Mouse (Mus musculus): ENCODE data around the gene Abi3. TPM values are rescaled to one million over a fixed set of nuclear protein-coding genes. Genes with fewer than 3 reads are reported as not detected.
"Not testable (repeated sequence)": the region's sequence is repeated elsewhere in the genome, so short reads cannot be mapped to it uniquely, and the experiment has no call there.

Abi3 gene
- total RNA-seq (2022): 10 to 100 TPM in 2 of 4 experiments, 1 to 10 TPM in 2; 5.9 to 21.5 (median 10.1) TPM

DNA sequence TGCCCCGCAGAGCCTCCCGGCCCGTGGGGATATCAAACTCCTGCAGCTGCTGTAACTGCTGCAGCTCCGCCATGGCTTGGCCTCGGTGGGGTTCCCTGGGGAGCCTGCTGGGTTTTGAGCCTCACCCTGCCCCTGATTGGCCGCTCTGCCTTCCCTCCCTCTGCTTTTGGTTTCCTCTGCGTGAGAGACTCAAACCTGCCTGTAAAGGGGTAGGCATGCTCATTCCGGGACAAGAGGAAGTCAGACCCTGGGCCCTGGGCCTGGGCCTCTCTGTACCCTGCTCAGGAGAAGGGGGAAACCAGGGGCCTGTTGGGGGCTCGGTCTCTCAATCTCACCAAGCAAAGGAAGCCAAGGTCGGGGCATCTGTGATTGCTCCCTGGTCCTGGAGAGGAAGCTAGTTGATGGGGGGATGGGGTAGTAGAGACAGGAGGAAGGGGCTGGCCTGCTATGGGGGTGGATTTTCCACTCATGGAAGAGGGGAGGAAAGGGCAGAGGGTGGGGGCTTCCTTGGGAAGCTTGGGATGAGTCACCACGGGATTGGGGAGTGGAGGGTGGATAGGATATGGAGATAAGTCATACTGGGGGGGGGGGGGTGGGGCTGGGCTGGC is at the start of gene Abi3:
Abi3 (minus strand) TSS at position 403 of the 608 bp plus-strand sequence.
- DNase-seq (ENCODE audit: low spot score in 2 of 2): no peak

DNA sequence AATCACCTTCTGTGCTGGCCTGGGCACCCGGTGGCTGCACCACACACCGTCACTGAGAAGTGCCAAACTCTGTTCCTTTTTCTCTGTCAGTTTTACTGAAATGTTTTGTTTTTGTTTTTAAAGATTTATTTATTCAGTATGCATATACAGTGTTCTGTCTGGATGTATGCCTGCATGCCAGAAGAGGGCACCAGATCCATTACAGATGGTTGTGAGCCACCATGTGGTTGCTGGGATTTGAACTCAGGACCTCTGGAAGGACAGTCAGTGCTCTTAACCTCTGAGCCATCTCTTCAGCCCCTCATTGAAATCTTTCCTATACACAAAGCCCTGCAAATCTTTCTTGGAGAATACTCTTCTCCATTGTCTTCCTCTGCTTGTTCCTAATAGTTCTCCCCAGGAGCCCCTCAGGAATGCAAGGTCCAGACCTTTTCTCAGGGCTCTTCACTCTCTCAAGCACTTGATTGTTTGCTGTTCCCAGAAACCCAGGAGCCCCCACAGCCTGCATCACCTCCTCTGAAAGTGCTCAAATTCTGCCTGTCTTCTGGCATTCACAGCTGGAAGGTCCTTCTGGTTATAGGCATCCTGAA is 48.3 kb upstream of the Abi3 start:
- DNase-seq (ENCODE audit: low spot score in 2 of 2): no peak

DNA sequence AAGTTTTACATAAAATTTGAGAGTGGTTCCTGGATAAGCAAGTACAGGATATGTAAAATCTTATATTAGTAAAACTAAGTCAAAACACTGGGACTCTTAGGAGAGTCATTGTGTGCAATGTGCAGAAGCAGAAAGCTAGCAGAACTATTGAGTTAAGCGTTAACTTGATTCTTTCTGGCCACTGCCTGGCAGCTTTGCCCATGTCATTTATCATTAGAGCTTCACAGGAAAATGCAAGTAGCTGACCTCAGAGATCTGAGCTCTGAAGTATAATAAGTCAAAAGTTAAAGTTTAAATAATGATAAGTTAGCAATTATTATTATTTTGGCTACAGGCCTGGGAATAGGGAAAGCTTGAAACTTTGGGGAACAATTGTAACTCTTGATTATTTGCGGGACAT is 37.6 kb upstream of the Abi3 start:
- DNase-seq (ENCODE audit: low spot score in 2 of 2): not testable (repeated sequence)

DNA sequence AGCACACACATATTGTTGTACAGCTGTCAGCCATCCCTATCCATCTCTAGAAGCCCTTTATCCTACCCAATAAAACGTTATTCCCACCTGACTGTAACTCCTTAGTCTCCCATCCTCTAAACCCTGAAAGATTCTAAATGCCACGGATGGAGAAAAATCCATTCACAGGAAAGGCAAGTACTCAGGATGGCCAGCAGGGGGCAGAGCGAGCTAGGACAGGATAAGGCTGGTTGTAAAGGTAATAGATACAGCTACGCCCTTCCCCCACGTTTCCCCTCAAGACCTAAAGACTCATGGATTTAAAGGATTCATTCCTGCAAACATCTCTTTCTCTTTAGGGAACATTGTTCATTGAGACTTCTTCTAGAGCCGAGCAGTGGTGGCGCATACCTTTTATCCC is 34.0 kb upstream of the Abi3 start:
- DNase-seq (ENCODE audit: low spot score in 2 of 2): no peak

DNA sequence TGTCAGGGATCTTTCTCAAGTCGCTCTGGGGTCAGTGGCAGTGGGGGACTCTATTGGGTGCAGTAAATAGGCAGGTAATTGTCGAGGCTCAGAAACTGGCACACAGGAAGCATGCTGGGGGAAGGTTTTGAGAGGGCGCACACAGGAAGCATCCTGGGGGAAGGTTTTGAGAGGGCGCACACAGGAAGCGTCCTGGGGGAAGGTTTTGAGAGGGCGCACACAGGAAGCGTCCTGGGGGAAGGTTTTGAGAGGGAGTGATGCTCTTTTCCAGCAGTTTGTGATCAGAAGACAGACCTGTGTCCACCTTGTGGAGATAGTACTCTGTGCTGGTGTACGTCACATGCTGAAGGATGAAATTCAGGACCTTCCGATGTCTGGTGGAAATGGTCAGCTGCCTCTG is 33.5 kb upstream of the Abi3 start:
- DNase-seq (ENCODE audit: low spot score in 2 of 2): no peak

DNA sequence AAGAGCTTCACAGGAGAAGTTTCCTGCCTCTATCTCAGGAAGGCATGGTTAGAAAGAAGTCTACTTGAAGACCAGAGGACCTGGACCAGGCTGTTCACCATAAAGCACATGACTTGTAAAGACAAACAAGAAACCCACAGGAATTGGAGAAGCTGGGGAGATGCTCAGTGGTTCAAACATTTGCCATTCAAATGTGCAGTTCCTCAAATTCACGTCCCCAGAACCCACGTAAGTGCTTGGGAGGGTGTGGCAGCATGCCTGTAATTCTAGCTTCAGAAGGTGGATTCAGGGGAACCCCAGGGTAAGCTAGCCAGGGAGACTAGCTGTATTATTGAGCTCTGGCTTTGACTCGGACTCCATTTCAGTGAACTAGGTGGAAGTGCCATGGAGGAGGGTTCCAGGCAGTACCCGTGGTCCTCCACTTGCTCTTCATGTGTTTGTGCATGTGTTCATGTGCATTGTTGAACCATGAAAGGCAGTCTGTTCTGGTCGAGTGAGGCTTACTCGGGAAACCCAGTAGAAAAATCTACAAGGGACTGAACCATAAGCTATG is 27.7 kb upstream of the Abi3 start:
- DNase-seq (ENCODE audit: low spot score in 2 of 2): no peak

DNA sequence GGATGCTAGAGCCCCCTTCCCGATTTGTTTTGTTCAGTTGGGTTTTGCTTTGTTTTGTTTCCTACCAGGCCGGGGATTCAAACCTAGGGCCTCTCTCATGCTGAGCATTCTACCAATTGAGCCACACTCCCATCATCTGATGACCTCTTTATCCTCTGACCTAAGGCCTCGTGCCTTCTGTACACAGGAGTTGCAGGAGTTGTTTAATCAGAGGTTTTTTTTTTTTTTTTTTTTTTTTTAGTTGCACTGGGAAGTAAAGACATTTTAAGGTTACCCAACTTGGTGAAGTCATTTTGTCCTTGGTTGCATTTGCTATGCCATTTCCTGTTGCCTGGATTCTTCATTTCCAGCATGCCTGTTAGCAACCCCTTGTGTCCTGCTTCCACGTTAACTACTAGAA is 27.2 kb upstream of the Abi3 start:
- no peak for DNase-seq (ENCODE audit: low spot score in 2 of 2)

DNA sequence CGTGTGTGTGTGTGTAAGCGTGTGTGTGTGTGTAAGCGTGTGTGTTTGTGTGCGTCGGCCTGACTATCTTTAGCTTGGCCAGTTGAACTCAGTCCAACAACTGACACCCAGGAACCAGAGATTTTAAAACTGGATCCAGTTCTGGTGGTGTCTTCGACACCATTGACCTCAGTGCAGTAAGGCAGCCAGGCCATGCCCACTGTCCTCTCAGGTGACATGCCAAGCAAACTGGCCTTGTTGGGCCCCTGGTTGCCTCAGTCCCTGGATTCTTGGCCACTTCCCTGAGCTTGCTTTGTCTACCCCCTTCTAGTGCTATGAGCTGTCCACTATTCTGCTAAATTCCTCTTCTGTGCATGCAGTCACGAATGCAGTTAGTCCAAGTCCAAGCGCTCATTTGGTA is 19.1 kb upstream of the Abi3 start:
- DNase-seq (ENCODE audit: low spot score in 2 of 2): no peak

DNA sequence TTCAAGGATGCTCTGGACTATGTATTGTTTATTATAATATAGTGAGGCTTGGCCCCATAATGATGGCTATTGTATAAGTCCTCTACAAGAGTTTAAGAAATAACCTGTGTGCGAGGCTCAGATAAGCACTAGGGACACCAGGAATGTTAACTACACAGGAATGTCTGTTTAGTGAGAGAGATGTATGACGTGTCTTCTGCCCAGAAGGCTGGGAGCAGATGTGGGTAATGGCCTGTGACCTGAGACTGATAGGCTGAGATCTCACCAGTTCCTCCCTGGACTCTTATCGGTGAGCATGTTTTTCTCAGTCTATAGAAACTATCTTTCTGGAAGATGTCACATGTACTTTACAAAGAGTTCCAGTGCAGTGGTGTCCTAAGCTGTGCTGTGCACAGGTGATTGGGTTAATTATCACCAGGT is 17.8 kb upstream of the Abi3 start:
- no peak for DNase-seq (ENCODE audit: low spot score in 2 of 2)

DNA sequence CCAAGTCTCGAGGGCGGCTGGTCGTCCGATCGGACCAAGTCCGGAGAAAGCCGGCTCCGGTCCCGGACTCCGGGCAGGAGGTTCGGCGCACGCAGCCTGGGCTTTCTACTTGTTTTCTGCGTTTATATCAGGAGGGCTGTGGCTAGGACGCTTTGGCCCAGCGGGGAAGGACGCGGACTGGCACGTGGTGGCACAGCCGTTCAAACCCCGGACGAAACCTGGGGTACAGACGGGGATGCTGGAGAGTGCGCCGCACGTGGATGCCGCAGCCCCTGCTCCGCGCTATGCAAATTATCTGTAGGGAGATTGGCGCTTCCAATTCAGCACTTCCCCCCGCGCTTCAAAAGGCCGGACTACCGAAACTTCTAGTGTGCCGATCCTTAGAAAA is 17.2 kb upstream of the Abi3 start:
- no peak for DNase-seq (ENCODE audit: low spot score in 2 of 2)

DNA sequence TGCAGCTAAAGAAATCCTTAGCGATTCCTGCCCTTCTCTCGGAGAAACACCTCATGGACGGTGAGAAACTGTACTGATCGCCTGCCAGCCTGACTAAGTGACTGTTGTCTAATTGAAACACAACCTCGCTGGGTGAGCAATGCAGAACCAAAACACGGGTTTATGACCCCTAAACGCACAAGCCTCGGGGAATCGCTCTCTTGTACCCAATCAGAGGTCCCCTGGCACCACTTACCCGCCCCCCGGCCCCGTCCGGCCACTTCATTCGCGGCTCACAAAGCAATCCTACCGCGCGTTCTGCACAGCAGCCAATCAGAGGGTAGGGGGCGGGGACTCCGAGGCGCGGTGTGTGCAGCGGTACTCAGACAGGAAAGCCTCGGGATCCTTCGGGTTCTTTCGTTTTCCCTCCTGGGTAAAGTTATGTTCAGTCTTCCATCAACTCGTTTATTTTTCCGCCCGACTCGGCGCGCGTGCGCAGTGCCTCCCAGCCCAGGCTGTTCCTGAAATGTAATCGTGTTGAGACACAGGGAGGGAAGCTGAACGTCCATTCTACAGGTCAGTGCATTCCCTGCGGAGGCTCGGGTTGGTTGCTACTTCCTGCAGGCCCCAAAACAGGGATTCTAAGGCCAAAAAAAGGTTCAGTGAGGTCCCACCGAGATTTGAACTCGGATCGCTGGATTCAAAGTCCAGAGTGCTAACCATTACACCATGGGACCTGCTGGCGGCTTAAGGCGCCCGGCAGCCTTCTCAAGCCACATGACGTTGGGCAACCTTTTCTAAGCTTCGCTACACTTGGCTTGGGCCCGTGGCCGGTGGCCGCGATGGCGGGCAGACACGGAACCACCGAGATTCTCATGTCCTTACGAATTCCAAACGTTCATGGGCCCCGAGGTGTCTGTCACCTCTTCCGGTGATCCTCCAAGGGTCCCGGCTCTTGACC is 16.5 kb upstream of the Abi3 start:
- peak; percentile 98 to 100 for DNase-seq (ENCODE audit: low spot score in 2 of 2)

DNA sequence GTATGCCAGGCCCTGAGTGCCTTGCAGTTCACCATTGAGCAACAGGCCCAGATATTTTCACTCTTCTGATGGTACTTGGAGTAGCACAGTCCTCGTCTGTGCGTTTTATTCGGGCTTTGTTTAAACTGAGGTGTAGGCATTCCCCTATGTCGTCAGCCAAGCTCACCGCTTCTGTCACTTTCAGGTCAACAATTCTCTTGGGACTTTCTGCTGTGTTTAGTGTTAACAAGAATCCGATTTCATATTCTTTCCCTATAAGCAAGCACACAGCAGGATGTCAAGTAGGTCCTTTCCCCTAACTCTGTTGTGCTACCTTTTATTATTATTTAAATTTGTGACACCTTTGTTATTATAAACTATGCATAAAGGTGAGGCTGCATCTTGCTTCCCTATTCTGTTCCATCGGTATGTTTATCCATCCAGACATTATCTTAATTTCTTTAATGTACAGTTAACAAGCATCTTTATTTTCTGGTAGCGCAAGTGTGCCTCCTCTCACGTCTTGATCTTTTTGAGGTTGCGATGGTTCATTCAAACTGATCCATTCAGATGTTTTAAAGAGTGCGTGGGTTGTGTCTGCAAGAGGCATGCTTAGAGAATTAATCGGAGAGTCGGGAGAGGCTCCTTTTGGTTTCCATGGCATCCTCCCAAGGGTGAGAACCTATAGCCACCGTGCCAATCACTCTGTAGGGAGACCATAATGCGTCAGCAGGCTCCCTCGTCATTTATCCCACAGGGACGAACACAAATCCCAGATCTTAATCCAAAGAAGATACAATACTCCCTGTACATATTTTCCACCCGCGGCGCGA is 15.6 kb upstream of the Abi3 start:
- DNase-seq (ENCODE audit: low spot score in 2 of 2): peak in 1 of 2 experiments; percentile 41

DNA sequence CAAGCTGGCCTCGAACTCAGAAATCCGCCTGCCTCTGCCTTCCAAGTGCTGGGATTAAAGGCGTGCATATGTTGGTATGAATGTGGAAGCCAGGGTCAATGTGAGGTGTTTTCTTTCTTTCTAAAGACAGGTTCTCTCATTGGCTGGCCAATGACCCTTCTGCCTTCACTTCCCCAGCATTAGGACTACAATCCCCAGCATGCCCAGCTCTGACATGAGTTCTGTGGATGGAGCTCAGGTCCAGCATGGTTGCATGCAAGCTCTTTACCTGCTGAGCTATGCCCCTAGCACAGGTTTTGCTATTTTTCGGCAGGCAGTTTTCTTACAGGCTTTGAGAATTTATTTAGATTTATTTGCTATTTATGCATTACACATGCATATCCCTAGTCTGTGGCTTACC is 15.0 kb upstream of the Abi3 start:
- no peak for DNase-seq (ENCODE audit: low spot score in 2 of 2)

DNA sequence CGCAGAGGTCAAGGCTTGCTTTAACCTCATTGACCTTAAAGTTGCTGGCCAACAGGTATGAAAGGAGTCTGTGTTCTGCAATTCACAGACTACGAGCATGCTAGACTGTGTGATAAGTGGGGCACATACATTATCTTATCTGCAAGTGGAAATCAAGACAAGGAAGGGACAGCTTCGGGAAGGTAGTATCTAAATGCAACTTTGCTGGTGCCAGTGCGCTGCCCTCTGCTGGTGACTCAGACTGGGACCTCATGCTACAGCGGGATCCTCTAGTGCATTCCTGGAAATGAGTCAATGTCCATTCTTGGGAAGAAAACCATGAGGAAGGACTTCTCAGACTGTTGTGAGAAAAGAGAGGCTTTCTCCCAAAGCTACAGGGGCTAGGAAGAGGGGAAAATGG is 11.4 kb upstream of the Abi3 start:
- DNase-seq (ENCODE audit: low spot score in 2 of 2): no peak

DNA sequence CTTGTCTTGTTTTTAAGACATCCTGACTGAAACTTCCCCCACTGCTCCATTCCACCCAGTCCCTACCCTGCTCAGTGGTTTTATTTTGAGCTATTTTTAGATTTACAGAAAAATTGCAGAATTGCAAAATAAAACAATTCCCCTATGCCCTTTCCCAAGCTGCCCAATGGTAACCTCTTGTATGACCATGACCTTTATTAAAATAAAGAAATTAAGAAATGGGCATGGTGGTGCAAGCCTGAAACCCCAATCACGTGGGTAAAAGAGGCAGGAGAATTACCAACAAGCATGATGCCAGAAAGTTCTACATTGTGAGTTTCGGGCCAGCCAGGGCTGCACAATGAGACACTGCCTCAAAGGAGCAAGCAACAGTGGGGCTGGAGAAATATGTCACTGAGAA is 8.6 kb upstream of the Abi3 start:
- no peak for DNase-seq (ENCODE audit: low spot score in 2 of 2)

DNA sequence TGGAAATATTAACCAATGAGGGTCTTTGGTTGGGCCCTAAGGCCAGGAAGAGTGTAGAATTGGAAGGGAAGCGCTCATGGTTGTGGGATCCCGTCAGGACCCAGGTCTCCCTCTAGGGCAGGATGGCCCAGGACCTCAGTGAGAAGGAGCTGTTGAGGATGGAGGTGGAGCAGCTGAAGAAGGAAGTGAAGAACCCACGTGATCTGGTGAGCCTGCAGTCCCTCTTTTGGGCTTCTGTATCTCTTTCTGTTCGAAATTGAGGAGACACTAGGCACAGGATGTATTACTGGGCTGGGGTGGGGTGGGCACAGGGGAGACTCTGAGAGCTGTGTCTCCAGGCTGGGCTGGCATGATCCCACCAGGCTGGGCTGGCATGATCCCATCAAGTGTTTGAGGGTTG is 2.7 kb upstream of the Abi3 start:
- DNase-seq (ENCODE audit: low spot score in 2 of 2): no peak

DNA sequence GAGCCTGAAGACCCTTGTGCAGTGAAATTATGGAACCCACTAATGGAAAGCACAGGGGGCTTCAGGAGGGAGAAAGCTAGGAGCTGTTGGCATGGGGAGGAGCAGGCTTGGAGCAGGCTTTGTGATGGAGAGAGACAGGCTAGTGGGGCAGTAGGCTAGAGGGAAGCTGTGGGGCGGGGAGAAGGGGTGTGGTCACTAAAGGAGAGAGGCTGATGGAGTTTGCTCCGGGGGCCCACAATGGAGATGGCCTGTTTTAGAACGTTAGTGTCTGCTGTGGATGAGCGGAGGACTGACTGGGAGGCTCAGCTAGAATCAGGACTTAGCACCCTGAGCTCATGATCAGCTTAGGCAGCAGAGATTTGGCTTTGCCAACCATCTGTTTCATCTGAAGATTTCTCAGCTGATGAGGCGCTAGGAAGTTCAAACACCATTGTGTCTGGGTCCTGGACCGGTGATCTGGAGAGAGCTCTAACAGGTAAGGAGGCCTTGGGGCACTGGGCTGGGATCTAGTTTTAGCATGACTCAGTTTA is 1.2 kb upstream of the Abi3 start:
- DNase-seq (ENCODE audit: low spot score in 2 of 2): no peak

DNA sequence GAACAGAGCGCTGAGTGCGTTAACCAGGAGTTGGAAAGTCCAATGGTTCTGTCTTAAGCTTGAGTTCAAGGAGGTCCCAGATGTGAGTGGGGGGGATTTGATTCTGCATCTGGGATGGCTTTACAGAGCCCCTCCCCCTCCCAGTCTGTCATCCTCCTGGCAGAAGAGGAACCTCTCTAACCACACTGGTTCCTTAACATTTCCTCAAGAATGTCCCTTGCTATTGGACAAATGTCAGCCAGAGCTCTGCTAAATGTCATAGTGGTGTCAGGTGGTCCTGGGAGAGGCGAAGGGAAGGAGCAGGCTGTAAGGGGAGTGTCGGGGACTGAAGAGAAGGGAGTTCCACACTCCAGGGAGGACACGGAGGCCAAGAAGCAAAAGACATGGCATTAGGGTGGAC is 677 bp upstream of the Abi3 start:
- DNase-seq (ENCODE audit: low spot score in 2 of 2): no peak

DNA sequence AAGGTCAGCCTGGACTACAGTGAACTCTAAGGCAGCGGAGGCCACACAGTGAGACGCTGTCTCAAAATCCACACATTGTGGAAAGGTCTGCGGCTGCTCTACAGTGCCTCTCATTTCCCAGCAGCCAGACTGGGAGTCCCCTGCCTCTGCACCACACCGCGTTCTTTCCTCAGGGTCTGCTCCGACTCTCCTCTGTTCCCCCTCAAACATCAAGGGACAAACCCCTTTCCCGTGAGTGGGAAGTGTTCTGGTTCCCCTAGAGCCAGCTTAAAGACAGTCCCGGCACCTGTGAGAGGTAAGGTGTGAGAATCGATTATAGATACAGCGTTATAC is 812 bp downstream of the Abi3 start:
- no peak for DNase-seq (ENCODE audit: low spot score in 2 of 2)

DNA sequence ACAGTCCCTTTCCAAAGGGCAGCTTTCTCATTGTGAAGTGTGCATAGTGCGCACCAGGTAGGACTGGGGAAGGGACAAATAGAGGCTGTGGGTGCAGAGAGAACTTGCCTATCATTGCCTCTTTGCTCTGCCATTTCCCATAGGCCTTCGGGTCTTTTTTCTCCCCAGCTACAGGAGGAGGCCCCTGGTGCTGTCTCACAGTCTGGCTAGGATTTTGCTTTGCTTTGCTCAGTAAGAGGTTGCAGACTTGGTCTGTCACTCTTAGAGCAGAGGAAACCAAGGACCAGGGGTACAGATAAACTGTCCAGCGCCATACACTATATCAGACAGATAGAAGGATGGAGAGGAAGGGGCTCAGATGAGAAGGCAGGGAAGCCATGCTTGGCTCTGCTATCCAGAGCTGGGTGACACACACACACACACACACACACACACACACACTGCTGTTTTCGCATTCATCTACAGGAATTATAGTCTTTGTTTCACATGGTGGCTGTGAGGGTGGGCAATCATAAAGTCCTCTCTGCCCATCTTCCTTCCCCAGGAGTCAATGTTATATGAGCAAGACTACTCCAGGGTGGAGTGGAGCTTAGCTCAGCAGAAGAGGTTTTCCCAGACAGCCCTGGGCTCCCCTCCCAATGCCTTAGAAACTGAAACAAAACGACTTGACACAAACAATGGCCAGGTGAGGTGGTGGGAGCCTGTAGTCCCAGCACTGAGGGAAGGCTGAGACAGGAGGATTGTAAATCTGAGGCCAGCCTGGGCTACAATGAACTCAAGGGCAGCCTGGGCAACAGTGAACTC is 1.4 kb downstream of the Abi3 start:
- no peak for DNase-seq (ENCODE audit: low spot score in 2 of 2)

Measured in left cerebral cortex, adult 8-10 months (tissue).